Mouse (Mus musculus): ENCODE measurements at regions not wholly inside any gene's neighbourhood (a gene's known extent, or its start where the extent isn't known, plus 50 kb on each side); places are given as distances from the start of the nearest gene placed in this dataset.

GRCm38 (mm10) chr9:30549892-30550515, 123.1 kb downstream of the Snx19 start:
- intact Hi-C loops (cut with DNase I): no loop called here
- no peak for DNase-seq (ENCODE audit: extremely low spot score in 1 of 2, low spot score in 2 of 2)

GRCm38 (mm10) chr9:30539858-30540257, 113.0 kb downstream of the Snx19 start:
- intact Hi-C loops (cut with DNase I): no loop called here
- no peak for DNase-seq (ENCODE audit: extremely low spot score in 1 of 2, low spot score in 2 of 2)

- no peak for DNase-seq (ENCODE audit: extremely low spot score in 1 of 2, low spot score in 2 of 2)
- intact Hi-C loops (cut with DNase I): no loop called here
Observed at GRCm38 (mm10) chr9:30536508-30537100, 109.7 kb downstream of the Snx19 start.

GRCm38 (mm10) chr9:30534961-30535360, 108.1 kb downstream of the Snx19 start:
- no peak for DNase-seq (ENCODE audit: extremely low spot score in 1 of 2, low spot score in 2 of 2)
- intact Hi-C loops (cut with DNase I): no loop called here

- peak in 1 of 2 experiments; percentile 22 for DNase-seq (ENCODE audit: extremely low spot score in 1 of 2, low spot score in 2 of 2)
- intact Hi-C loops (cut with DNase I): no loop called here
Observed at GRCm38 (mm10) chr9:30533780-30534343, 107.0 kb downstream of the Snx19 start.

DNA sequence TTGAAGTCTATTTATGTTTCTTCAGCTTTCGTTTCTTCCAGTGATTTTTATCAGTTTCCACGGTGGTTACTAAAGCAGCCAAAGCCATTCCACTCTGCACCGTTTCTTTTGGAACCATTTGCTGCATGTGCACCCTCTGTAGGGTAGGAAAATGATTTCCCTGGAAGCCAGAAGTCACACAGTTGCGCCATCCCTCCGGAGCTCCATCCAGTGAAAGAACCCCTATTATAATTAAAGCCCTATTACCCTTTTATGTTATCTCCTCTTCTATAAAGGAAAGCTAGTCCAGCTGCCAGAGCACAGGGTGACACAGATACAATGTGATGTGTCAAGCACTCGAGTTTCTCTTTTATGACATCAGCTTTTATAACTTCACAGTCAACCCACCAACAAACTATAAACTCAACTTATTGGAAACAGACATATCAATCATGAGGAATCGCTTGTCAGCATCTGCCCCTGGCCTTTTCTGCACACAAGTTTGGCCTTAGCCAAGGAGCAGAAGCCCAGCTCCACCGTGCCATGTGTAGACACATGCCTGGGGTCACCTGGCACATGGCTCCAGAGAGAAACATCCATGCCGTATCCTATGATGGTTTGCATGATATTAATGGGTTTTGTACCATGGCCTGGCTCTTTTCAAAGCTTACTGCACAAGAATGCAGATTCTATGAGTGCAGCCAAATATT, 106.3 kb downstream of the Snx19 start:
- no peak for DNase-seq (ENCODE audit: extremely low spot score in 1 of 2, low spot score in 2 of 2)
- intact Hi-C loops (cut with DNase I): no loop called here

DNA sequence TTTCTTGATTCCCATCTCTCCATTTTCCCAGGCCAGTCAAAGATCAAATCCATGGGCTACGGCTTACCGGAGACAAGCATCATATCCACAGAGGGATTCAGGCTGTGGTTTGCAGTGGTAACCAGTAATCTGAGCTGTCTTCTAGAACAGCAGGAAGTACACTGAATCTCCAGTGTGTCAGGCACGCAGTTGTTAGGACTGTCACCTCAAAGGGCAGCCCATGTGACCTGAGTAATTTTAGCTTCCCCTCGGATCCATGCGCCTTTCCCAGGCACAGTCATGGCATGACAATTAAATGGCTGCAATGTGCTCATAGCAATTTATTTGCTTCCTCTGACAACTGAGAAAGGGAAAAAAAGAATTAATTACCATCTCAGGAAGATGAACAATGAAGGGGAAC, 98.2 kb downstream of the Snx19 start:
- intact Hi-C loops (cut with DNase I): no loop called here
- DNase-seq (ENCODE audit: extremely low spot score in 1 of 2, low spot score in 2 of 2): no peak

GRCm38 (mm10) chr9:30524401-30525066, 97.6 kb downstream of the Snx19 start:
- no peak for DNase-seq (ENCODE audit: extremely low spot score in 1 of 2, low spot score in 2 of 2)
- intact Hi-C loops (cut with DNase I): no loop called here

- no peak for DNase-seq (ENCODE audit: extremely low spot score in 1 of 2, low spot score in 2 of 2)
- intact Hi-C loops (cut with DNase I): no loop called here
Observed at GRCm38 (mm10) chr9:30523852-30524251, 96.9 kb downstream of the Snx19 start.

GRCm38 (mm10) chr9:30522595-30523350, 95.9 kb downstream of the Snx19 start:
- intact Hi-C loops (cut with DNase I): no loop called here
- no peak for DNase-seq (ENCODE audit: extremely low spot score in 1 of 2, low spot score in 2 of 2)

- no peak for DNase-seq (ENCODE audit: extremely low spot score in 1 of 2, low spot score in 2 of 2)
- intact Hi-C loops (cut with DNase I): no loop called here
Observed at GRCm38 (mm10) chr9:30521556-30522240, 94.8 kb downstream of the Snx19 start.

- intact Hi-C loops (cut with DNase I): no loop called here
- DNase-seq (ENCODE audit: extremely low spot score in 1 of 2, low spot score in 2 of 2): peak; percentile 53 to 76
Observed at GRCm38 (mm10) chr9:30520853-30521439, 94.0 kb downstream of the Snx19 start.

DNA sequence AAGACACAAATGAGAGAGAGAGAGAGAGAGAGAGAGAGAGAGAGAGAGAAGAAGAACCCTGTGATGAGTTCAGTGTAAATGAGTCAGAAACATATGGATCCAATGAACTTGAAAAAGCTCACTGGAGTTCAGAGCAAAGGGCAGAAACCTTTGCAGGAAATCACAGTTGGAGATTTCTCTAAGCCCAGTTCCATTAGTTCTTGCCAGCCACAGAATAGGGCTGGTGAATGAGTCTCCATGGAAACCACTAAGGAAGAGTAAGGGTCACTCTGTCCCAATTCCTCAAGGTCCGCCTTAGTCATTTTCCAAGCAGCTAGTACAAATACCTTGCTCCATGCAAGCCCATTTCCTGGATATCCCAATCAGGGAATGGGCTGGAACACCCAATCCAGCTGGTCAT, 93.2 kb downstream of the Snx19 start:
- no peak for DNase-seq (ENCODE audit: extremely low spot score in 1 of 2, low spot score in 2 of 2)
- intact Hi-C loops (cut with DNase I): no loop called here

DNA sequence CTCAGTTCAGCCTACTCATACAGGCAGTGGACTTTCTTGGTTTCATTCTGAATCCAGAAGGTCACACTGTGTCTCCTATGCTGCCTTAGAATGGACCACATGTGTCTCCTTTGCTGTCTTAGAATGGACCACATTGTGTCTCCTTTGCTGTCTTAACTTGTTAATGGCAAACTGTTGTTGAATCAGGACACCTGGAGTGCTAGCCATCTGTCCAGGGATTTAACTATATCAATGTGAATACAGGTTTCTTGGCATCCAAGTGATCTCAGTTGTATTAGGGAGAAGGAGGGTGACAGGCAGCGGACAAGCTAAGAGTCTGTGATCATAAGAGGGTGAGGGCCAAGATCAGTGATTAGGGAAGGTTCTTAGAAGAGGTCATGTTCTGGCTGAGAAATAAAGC, 92.3 kb downstream of the Snx19 start:
- intact Hi-C loops (cut with DNase I): no loop called here
- no peak for DNase-seq (ENCODE audit: extremely low spot score in 1 of 2, low spot score in 2 of 2)
